Mouse (Mus musculus) limb, embryonic 14.5 days (tissue): ENCODE results near the gene Gm17622. TPM values are rescaled to one million over a fixed set of nuclear protein-coding genes. Genes with fewer than 3 reads are reported as not detected.

Experiments
- ATAC-seq: fragments of 200-750 bp; cut with Nextera tagmentation; 2 replicates; pipeline ENCODE4 v1.8.0; 2017; ENCODE audit warnings: low read depth, moderate number of reproducible peaks, moderate TSS enrichment; ENCODE audit not compliant: low FRiP score
- DNase-seq: peaks from one replicate; pipeline ENCODE4 v3.0.0-alpha.2; 2015; ENCODE audit warnings: low spot score
- H3K27ac ChIP-seq: fragments of 300-500 bp; sonication (generic); replicated peaks from 2 replicates; pipeline ENCODE4 v1.5.1; 2014; ENCODE audit warnings: low read depth, mild to moderate bottlenecking, low read length, moderate library complexity, mixed read lengths
- H3K27me3 ChIP-seq: fragments of 300-500 bp; sonication (generic); 2 replicates; pipeline ENCODE4 v1.6.1; 2014; ENCODE audit warnings: low read length, mixed read lengths; ENCODE audit not compliant: control insufficient read depth, insufficient read depth
- H3K36me3 ChIP-seq: fragments of 300-500 bp; sonication (generic); 2 replicates; pipeline ENCODE4 v1.6.1; 2014; ENCODE audit warnings: mild to moderate bottlenecking, low read length, moderate library complexity, mixed read lengths; ENCODE audit not compliant: control insufficient read depth, insufficient read depth
- H3K4me1 ChIP-seq: fragments of 300-500 bp; sonication (generic); 2 replicates; pipeline ENCODE4 v1.6.1; 2014; ENCODE audit warnings: antibody characterized with exemption, low read length, mixed read lengths; ENCODE audit not compliant: control insufficient read depth, insufficient read depth
- H3K4me2 ChIP-seq: fragments of 300-500 bp; sonication (generic); replicated peaks from 2 replicates; pipeline ENCODE4 v1.6.1; 2014; ENCODE audit warnings: low read depth, mild to moderate bottlenecking, low read length, moderate library complexity; ENCODE audit not compliant: severe bottlenecking
- H3K4me3 ChIP-seq: fragments of 300-500 bp; sonication (generic); replicated peaks from 2 replicates; pipeline ENCODE4 v1.5.1; 2014; ENCODE audit warnings: low read length
- H3K9ac ChIP-seq: fragments of 300-500 bp; sonication (generic); 2 replicates; pipeline ENCODE4 v1.6.1; 2014; ENCODE audit warnings: mild to moderate bottlenecking, low read depth, low read length, moderate library complexity; ENCODE audit not compliant: severe bottlenecking
- H3K9me3 ChIP-seq: fragments of 300-500 bp; sonication (generic); 2 replicates; pipeline ENCODE4 v1.6.1; 2016; ENCODE audit warnings: low read length; ENCODE audit not compliant: control insufficient read depth
- POLR2A ChIP-seq: fragments of 200-500 bp; IDR thresholded peaks from 2 replicates; pipeline ENCODE4 v1.8.0; 2012; ENCODE audit warnings: inconsistent platforms, mild to moderate bottlenecking, moderate library complexity, borderline replicate concordance; ENCODE audit not compliant: insufficient read depth, insufficient read length; ENCODE audit errors: extremely low read depth
- WGBS: fragments of 180-500 bp; shearing (Covaris S2); extraction: QIAGEN DNeasy Blood & Tissue Kit; methylation state at CpG from one replicate; pipeline ENCODE4 v1.1.7; 2014; 5-methylcytosine and 5-hydroxymethylcytosine counted together
- polyA plus RNA-seq, 2 experiments: library from polyadenylated mRNA; depleted of rRNA in 1 of 2; stranded (reverse) in 1 of 2; unstranded in 1 of 2; fragments of >200 nt; fragmentation: Nextera tagmentation in 1 of 2; extraction: Ambion mirVana in 1 of 2; gene quantifications; 2 replicates each; pipeline versions ENCODE4 v1.2.1 to v1.2.3; 2012 to 2014

The Gm17622 gene
- polyA plus RNA-seq, 2 experiments = not detected

DNA sequence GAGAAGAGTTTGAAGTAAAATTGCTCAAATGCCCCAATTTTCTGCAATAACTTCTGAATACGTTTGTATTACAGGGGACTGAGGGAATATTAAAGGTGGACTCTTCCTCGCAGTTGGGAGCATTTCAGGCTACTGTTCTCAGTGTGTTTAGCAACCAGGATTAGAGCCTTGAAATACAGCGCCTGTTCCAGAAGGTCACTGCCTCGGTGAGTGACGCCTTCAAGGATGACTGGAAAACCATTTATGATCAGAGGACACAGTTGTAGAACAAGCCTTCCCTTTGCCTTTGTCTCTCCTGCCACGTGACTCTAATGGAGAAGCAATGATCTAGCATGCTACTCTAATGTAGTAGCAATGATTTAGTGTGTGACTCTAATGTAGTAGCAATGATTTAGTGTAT lies 2.6 kb upstream of the Gm17622 start:
- Histone ChIP-seq H3K27ac (no peak overlapping the region), H3K4me1 (no peaks in the 10 kb centered on the region), H3K4me3 (no peak overlapping the region), H3K27me3 (no peaks in the 10 kb centered on the region), H3K4me2 (no peak overlapping the region), H3K36me3 (peaks cover 17% of the 10 kb centered on the region), H3K9me3 (0 out of 2 replicates have a peak, but pooled peaks cover 2% of the 10 kb centered on the region), H3K9ac (no peak overlapping the region)
- no peak for TF ChIP-seq POLR2A
- DNase-seq (no peak), ATAC-seq (no peak)
- 89% methylated on average over 6 of the region's 6 CpGs for WGBS

DNA sequence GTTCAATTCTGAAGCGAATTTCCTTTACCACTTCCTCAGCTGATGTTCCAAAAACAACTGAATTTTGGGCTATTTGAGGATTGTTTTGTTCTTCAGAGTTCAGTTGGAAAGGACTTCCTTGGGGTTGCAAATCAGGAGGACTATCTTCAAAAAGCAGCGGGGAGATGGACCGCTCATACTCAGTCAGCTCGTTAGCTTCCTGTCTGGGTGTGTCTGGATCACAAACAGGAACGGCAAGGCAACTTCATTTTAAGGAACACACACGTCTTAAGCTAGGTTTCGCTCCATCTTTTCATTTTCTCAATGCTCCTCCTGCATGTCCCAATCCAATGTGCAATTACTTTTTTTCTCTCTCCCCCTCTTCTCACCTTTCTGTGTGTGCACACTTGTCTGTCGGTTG lies 6.1 kb downstream of the Gm17622 start:
- Histone ChIP-seq H3K36me3 (peaks cover 10% of the 10 kb centered on the region), H3K4me2 (no peak overlapping the region), H3K27ac (no peak overlapping the region), H3K9me3 (no peaks in the 10 kb centered on the region), H3K27me3 (no peaks in the 10 kb centered on the region), H3K4me1 (no peaks in the 10 kb centered on the region), H3K4me3 (no peak overlapping the region), H3K9ac (no peak overlapping the region)
- ATAC-seq (no peak), DNase-seq (no peak)
- WGBS = 83% methylated on average over 8 of the region's 8 CpGs
- no peak for TF ChIP-seq POLR2A

DNA sequence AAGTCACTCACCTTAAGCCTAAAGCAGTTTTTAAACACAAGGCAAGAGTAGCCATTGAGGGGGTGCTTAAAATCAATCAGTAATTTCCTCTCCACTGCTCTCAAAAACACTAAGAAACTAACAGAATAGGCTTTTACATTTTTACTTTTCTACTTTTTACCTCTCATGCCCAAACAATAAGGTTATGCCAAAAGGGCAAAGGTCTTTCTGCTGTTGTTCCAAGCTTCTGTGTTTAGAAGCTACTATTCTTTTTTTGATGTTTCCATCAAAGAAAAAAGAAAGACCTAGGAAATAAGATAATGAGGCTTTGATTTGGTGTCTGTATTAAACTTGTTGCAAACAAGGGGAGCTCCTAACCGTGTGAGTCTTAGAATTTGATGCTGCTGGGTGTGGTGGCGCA lies 9.4 kb downstream of the Gm17622 start:
- no peaks in the 10 kb centered on the region for H3K27me3 ChIP-seq
- H3K27ac ChIP-seq = no peak overlapping the region
- no peak for ATAC-seq
- H3K4me3 ChIP-seq = no peak overlapping the region
- no peaks in the 10 kb centered on the region for H3K4me1 ChIP-seq
- H3K9me3 ChIP-seq = no peaks in the 10 kb centered on the region
- no peak for TF ChIP-seq POLR2A
- whole genome bisulfite sequencing = 95% methylated on average over 2 of the region's 2 CpGs
- H3K36me3 ChIP-seq = peaks cover 10% of the 10 kb centered on the region
- H3K4me2 ChIP-seq = no peak overlapping the region
- no peak overlapping the region for H3K9ac ChIP-seq
- no peak for DNase-seq

DNA sequence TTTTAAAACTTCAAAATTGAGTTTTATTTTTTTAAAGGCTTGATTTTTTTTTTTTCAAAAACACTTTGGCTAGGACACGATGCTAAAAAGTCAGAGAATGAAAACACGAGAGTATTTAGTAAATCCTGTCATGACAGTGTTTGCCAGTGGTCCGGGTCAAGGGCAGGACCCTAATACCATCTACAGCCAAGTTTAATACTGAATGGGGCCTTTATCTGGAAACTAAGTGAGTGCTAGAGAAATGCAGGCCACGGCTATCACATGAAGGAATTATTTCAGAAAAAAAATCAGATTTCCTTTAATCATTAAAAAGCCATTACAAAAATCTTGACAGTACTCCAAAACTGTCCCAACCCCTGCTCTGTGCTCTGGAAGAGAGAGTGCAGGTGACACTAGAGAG lies 15.1 kb downstream of the Gm17622 start:
- H3K9ac ChIP-seq = no peak overlapping the region
- peaks cover 3% of the 10 kb centered on the region; the same call in 1 of the 2 replicates for H3K36me3 ChIP-seq
- no peaks in the 10 kb centered on the region for H3K4me1 ChIP-seq
- no peak overlapping the region for H3K27ac ChIP-seq
- 84% methylated on average over 4 of the region's 4 CpGs for WGBS
- TF ChIP-seq POLR2A = no peak
- no peaks in the 10 kb centered on the region for H3K9me3 ChIP-seq
- H3K27me3 ChIP-seq = no peaks in the 10 kb centered on the region
- DNase-seq (no peak), ATAC-seq (no peak)
- H3K4me2 ChIP-seq = no peak overlapping the region
- no peak overlapping the region for H3K4me3 ChIP-seq

DNA sequence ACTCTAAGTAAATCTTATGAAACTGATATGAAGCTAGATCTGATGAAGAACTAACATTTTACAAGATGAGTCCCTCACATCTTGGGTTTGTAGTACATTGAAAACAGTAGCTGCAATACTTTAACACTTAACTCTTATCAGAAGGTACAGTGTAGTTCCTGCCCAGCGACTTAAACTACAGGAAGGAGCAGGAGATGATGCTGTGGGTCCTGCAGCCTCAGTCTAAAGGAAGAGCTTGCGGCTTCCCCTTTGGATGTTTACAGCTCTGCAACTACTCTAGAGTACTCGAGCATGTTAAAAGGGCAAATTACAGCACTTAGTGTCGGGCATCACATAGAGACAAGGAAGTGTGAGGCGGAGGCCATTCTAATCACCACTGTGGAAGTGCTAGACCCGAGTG lies 15.8 kb downstream of the Gm17622 start:
- no peak overlapping the region for H3K4me2 ChIP-seq
- no peak overlapping the region for H3K27ac ChIP-seq
- H3K9me3 ChIP-seq = no peaks in the 10 kb centered on the region
- H3K4me1 ChIP-seq = no peaks in the 10 kb centered on the region
- no peak overlapping the region for H3K9ac ChIP-seq
- H3K27me3 ChIP-seq = no peaks in the 10 kb centered on the region
- peaks cover 3% of the 10 kb centered on the region; the same call in 1 of the 2 replicates for H3K36me3 ChIP-seq
- TF ChIP-seq POLR2A = no peak
- 65% methylated on average over 6 of the region's 6 CpGs for WGBS
- ATAC-seq (no peak), DNase-seq (no peak)
- H3K4me3 ChIP-seq = no peak overlapping the region

DNA sequence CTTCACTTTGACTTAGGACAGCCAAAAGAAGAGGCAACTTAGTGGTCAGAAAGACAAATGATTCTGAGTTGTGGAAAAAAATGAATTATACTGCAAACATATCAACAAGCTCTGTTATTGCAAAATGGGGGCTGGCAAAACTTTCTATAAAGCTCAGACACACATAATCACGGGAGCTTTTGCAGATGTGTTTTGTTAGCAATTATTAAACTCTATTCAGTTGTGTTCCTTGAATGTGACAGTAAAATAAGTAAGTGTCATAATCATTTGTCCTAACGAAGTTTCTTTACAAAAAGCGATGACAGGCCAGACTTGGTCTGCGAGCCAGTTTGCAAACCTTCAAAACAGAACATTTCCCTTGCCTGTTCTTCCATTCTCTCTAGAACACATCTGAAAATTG lies 17.0 kb downstream of the Gm17622 start:
- DNase-seq = no peak
- Histone ChIP-seq H3K27ac (no peak overlapping the region), H3K4me1 (0 out of 2 replicates have a peak, but pooled peaks cover 2% of the 10 kb centered on the region), H3K4me2 (no peak overlapping the region), H3K9me3 (no peaks in the 10 kb centered on the region), H3K4me3 (no peak overlapping the region), H3K9ac (no peak overlapping the region), H3K36me3 (peaks cover 3% of the 10 kb centered on the region; the same call in 1 of the 2 replicates), H3K27me3 (no peaks in the 10 kb centered on the region)
- 81% methylated on average over 4 of the region's 4 CpGs for WGBS
- TF ChIP-seq POLR2A = no peak
- no peak for ATAC-seq
